ENCODE assay signal across 1 mouse cellular context in the genomic region with DNA sequence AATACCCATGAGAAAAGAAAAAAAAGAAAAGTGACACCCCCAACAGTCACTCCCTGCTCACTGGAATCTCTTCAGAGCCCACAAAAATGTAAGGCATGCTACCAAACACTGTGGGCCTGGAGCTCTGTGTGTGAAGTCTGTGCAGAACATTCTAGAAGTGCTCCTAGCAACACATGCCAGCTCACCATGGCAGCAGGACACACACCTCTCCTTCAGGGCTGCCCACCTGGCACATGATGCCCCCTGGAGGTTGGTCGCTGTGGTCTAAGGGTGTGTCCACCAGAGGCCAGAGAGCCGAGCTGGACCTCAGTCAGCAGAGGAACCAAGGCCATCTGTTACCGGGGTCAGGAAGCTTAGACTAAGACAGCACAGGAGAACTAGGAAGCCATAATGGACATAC.
A peak's percentile ranks its signal among the peaks of the same experiment; 100 is the strongest.
TF ChIP-seq lines count a peak whose summit lies in the region.

No protein-coding gene starts in this region.

TF ChIP-seq in myocyte, 11 proteins besides CTCF, POLR2A, EP300 and RAD21:
- TF ChIP-seq TCF3 (IDR thresholded peaks at IDR 0.05; ENCODE audit: insufficient read length, low read depth) (peak; percentile 67), MYOG (IDR thresholded peaks at IDR 0.05; ENCODE audit: control insufficient read depth in 1 of 3, insufficient read depth in 1 of 3, insufficient read length in 2 of 3, low read depth in 2 of 3) (peak; percentile 2 to 96 (median 81)), MAX (IDR thresholded peaks at IDR 0.05; ENCODE audit: low read depth) (no peak), E2F4 (IDR thresholded peaks at IDR 0.05; ENCODE audit: insufficient read depth) (no peak), MYOD1 (IDR thresholded peaks at IDR 0.05; ENCODE audit: control insufficient read depth in 1 of 3, insufficient read length in 2 of 3, low read depth in 2 of 3) (peak in 2 of 3 experiments; percentile 88 to 91), TCF12 (IDR thresholded peaks at IDR 0.05; ENCODE audit: insufficient read depth, poor library complexity, severe bottlenecking) (no peak), USF1 (IDR thresholded peaks at IDR 0.05; ENCODE audit: low read depth) (no peak), REST (IDR thresholded peaks at IDR 0.05; ENCODE audit: insufficient read depth, insufficient read length) (no peak), SRF (IDR thresholded peaks at IDR 0.05; ENCODE audit: control insufficient read depth, insufficient read length, low read depth) (no peak), CEBPB (IDR thresholded peaks at IDR 0.05; ENCODE audit: insufficient read depth, poor library complexity, severe bottlenecking) (no peak), POLR2AphosphoS2 (IDR thresholded peaks at IDR 0.05; ENCODE audit: insufficient read length, low read depth) (peak; percentile 8)
